Mouse (Mus musculus) 416B (cell line): Measurements from ENCODE around the gene B3gnt8.
A peak's percentile ranks its signal among the peaks of the same experiment; 100 is the strongest.

Experiments used
- DNase-seq: peaks from one replicate; pipeline ENCODE4 v3.0.0; 2011; ENCODE audit warnings: low read depth

The B3gnt8 gene

GRCm38 (mm10) chr7:25626509-25627430, at the start of gene B3gnt8:
Gene B3gnt8, plus strand, starts transcription at chr7:25626654.
- no peak for DNase-seq

GRCm38 (mm10) chr7:25576793-25577437, 49.5 kb upstream of the B3gnt8 start:
- peak; percentile 10 for DNase-seq

GRCm38 (mm10) chr7:25579441-25579840, 47.0 kb upstream of the B3gnt8 start:
- DNase-seq, result no peak

- DNase-seq, result no peak
Measured at GRCm38 (mm10) chr7:25582301-25582810, 44.1 kb upstream of the B3gnt8 start.

- DNase-seq, result no peak
Measured at GRCm38 (mm10) chr7:25584651-25585050, 41.8 kb upstream of the B3gnt8 start.

- no peak for DNase-seq
Measured at GRCm38 (mm10) chr7:25585351-25586204, 40.9 kb upstream of the B3gnt8 start.

GRCm38 (mm10) chr7:25591226-25591625, 35.2 kb upstream of the B3gnt8 start:
- no peak for DNase-seq

- DNase-seq, result no peak
Measured at GRCm38 (mm10) chr7:25593859-25594258, 32.6 kb upstream of the B3gnt8 start.

- peak; percentile 77 for DNase-seq
Measured at GRCm38 (mm10) chr7:25599663-25600062, 26.8 kb upstream of the B3gnt8 start.

GRCm38 (mm10) chr7:25600666-25601065, 25.8 kb upstream of the B3gnt8 start:
- DNase-seq, result no peak

GRCm38 (mm10) chr7:25601346-25601745, 25.1 kb upstream of the B3gnt8 start:
- DNase-seq, result no peak

- peak; percentile 41 for DNase-seq
Measured at GRCm38 (mm10) chr7:25606625-25607063, 19.8 kb upstream of the B3gnt8 start.

- no peak for DNase-seq
Measured at GRCm38 (mm10) chr7:25607196-25607595, 19.3 kb upstream of the B3gnt8 start.

- DNase-seq, result no peak
Measured at GRCm38 (mm10) chr7:25610056-25610455, 16.4 kb upstream of the B3gnt8 start.

GRCm38 (mm10) chr7:25611501-25611900, 15.0 kb upstream of the B3gnt8 start:
- DNase-seq, result no peak

GRCm38 (mm10) chr7:25614086-25614485, 12.4 kb upstream of the B3gnt8 start:
- no peak for DNase-seq

GRCm38 (mm10) chr7:25614831-25615705, 11.4 kb upstream of the B3gnt8 start:
- DNase-seq, result no peak

GRCm38 (mm10) chr7:25615706-25616011, 10.8 kb upstream of the B3gnt8 start, which contains the start of gene Erich4:
Gene Erich4, minus strand, starts transcription at chr7:25615892.
- no peak for DNase-seq

- no peak for DNase-seq
Measured at GRCm38 (mm10) chr7:25617376-25618160, 8.9 kb upstream of the B3gnt8 start.
